Mouse (Mus musculus) retina, embryonic 14.5 days (tissue): ENCODE measurements at regions not wholly inside any gene's neighbourhood (a gene's known extent, or its start where the extent isn't known, plus 50 kb on each side); places are given as distances from the start of the nearest gene placed in this dataset.
A peak's percentile ranks its signal among the peaks of the same experiment; 100 is the strongest.

Experiments
- DNase-seq: peaks from one replicate; pipeline ENCODE4 v3.0.0-alpha.2; 2015; ENCODE audit warnings: low spot score

DNA sequence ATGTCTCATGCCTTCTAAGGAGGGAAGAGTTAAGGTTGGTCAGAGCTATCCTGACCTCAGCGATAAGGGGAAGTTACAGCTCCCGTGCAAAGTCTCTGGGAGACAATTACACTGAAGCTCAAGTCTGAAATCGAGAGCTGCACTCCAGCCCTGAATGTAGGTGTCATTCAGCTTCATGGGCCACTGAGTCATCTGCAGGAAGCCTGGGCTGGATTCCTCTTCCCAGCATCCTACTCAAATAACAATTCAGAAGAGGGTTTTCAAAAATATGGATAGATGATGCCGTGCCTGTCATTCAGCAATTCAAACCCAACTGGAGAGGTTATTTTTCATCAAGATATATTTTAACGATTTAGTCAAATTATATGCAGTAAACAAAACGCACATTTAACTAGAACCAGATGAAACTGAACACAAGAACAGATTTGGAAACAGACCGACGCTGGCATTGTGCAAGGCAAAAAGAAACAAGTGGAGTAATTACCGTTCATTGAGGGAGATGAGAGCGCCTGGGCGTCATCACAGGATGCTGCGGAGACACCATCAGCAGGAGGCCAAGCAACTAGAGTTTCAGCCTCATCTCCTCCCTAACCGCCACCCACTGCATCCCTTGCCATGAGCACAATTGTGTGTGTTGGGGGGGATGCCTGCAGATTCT lies 57.8 kb upstream of the Cfap46 start:
- DNase-seq: no peak

DNA sequence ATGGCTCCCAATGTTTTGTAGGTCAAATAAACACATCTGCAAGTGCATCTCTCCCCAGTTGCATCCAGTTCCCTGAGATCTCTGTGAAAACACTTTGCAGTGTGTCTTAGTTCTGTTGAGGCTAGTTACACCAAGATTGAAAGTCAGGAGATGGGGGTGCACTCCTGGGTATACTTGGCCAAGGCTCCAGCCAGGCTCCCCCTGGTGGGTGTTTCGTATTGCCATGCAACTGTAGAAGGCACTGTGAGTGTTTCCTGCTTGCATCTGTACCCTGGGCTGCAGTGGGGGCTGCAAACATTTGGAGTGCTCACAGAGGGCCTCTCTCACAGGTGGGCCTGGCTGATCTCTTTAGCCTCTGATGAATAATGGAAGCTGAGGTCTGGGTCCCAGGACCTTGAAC lies 63.2 kb upstream of the Cfap46 start:
- peak; percentile 51 for DNase-seq

DNA sequence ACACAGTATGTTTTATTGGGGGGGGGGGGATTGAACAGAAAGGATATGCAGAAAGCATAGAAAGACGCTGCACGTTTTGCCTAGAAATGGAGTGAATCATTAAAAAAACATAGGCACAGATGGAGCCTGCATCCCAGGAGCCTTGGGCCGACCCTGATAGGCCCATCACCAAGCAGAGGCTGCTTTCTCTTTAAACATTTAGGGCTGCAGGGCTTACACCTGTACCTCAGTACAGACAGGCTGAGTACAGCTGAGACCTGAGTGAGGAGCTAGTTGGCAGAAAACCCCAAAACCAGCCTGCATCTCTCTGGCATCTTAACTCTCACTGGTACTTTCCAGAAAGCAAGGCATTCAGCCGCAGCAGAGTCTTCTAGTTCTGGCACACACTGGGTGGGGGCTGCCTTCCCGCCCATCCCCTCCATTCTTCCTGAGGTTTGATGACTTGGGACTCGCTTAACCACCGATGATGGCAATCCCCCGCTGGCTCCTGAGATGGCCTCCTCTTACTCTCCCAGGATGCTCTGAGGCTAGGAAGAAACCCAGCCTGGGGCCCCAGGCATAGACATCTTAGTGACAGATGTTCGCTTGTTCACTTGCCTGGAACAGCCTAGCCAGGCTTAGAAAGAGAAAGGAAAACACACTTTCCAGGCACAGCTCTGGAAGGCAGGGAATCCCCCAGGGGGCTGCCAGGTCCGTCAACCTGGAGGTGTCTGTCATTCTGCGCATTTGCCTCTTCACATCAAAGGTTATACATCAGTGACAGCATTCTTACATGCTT lies 63.9 kb upstream of the Cfap46 start:
- peak; percentile 30 for DNase-seq

DNA sequence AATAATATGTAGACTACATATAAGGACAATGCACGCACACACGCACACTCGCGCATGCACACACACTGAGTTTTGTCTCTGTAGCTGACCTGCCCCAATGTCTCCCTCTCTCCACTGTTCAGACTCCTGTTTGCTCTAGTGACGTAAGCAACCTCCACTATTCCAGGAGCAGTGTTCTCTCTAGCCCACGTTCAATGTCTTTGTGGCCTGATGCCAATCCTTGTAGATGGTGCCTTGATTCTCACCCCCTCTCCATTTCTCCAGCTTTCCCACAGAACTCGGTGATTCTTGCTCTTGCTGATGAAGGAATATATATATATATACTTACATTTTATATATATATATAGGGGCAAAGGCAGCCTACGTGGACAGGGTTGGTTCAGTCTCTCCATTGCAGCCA lies 71.4 kb upstream of the Cfap46 start:
- DNase-seq: no peak

DNA sequence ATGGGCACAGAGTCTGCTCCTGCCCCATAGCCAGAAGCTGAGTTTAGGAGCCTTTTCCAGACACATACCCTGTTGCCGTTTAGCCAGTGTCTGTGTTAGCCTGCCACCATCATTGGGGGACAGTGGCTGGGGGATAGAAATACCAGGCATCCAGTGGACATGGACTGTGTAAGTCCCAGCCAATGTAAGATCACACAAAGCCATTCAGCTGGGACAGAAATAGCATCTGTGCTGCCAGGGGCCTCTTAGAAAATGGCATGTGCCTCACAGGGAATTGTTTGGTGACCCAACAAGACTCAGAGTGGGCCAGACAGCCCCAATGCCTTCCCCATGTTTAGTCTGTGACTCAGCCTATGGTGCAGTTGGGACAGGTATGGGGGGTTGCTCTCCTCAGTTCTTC lies 71.5 kb upstream of the Adgra1 start:
- no peak for DNase-seq

DNA sequence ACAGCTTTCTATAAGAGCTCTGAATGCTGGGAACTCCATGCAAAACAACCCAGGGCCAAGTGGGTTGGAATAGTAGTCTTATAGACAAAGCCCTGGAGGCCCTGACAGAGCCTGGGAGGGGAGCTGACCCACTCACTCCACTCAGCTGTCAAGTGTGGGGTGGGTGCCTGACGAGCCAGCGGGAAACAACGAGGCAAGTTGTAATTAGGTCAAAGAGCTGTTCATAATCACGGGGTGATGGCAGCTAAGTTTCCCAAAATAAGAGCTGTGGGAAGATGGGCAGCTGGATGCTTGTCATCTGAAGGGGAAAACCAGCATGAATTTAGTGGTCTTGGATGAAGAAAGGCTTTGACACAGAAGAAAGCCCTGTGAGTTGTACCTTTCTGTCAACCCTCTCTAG lies 70.7 kb upstream of the Adgra1 start:
- DNase-seq: peak; percentile 49

DNA sequence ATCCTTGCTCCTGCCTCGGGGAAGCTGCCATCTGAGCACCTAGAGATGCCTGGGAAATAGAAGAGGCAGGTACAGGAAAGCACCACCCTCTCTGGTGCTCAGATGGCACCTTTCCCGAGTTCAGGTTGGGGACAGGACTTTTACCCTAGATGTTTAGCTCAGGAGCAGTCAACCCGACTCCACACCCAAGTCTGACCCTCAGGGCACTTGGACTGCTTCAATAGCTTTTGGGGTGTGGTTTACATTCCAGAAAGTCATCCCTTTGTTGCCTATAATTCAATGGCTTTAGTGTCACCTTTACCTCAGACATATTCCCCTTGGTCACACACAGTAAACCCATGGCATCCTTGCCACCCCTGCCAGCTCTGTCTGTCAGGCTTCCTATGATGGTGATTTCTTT lies 67.7 kb upstream of the Adgra1 start:
- DNase-seq: no peak

DNA sequence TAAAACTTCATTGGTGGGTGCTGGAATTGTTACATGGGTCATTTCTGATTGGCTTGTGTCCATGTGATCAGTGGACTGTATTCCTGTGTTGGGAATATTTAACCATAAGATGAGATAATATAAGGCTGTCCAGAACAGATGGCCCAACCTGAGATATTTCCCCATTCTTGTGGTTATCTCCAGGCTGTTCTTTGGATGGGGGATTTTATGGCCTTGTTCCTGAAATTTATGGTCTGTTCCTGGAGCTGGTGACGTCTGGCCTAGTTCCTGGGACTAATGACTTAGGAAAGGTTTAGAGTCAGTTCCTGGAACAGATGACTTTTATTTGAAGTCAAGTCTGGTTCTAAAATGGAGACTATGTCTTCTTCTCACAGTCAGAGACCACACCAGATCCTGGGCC lies 64.8 kb upstream of the Adgra1 start:
- DNase-seq: no peak

DNA sequence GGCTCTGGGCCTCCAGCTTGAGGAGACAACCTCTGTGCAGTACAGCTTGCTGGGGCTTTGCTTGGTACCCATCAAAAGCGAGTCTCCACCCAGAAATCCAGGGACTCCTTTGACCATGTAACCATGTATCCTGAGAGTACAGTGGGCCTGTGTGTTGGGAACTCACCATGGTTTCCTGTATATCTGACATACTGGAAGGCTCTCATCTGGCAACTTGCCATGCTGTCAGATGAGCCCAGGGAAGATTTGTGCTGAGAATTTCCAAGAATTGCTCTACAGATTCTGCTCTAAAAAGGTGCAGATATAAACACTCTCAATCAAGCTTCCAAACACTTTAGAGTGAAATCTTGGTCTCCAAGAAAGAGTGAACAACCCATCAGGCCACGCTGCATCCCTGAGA lies 56.7 kb upstream of the Adgra1 start:
- DNase-seq: no peak

DNA sequence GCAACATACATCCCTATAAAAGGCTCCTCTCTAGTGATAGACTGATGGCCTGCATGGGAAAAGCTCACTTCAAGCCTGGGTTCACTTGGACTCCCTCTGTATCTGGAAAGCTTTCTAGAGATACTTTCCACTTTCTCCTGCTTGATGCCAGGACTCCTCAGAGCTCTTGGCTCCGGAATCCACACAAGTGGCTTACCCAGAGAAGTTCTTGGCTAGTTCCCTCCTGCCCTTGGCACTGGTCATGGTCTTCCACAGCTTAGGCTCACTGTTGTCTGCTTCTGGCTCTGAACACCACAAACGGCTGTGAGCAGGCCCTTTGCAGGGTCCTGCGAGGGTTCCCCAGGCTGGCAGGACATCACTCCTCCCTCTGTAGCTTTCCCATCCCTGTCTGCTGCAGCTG lies 54.1 kb upstream of the Adgra1 start:
- no peak for DNase-seq

DNA sequence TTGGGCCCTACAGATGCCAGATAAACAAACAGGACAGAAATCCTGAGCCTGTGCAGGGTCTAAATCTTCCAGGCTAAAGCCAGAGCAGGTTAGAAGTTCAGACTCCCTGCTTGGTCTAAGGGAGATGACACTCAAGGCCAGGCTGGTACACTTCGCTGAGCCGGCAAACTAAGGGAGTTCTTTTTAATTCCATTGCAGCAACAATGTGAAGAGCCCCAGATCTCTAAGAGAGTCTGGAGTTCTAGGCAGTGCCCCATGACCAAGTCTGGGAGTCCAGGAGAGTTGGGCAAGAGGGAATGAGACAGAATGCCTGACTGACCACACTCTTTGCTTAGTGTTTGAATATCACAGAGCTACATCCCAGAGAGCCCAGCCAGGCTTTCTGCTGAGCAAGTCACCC lies 52.5 kb upstream of the Adgra1 start:
- DNase-seq: no peak
